Mouse (Mus musculus) G1E (cell line): ENCODE measurements at regions not wholly inside any gene's neighbourhood (a gene's known extent, or its start where the extent isn't known, plus 50 kb on each side); places are given as distances from the start of the nearest gene placed in this dataset.

Experiments used
- ATAC-seq: 2 replicates; pipeline ENCODE4 v1.8.0; 2016; ENCODE audit warnings: mild to moderate bottlenecking; ENCODE audit not compliant: insufficient number of reproducible peaks, poor library complexity, low FRiP score, severe bottlenecking; ENCODE audit errors: extremely low read depth
- DNase-seq: peaks from one replicate; pipeline ENCODE4 v3.0.0; 2012; ENCODE audit warnings: low spot score
- H3K27me3 ChIP-seq: 2 replicates; pipeline ENCODE4 v1.6.1; 2012; ENCODE audit warnings: mild to moderate bottlenecking, low read length, inconsistent platforms; ENCODE audit not compliant: insufficient read depth
- H3K36me3 ChIP-seq: replicated peaks from 2 replicates; pipeline ENCODE3; 2012; ENCODE audit warnings: mild to moderate bottlenecking, inconsistent platforms
- H3K4me1 ChIP-seq: 2 replicates; pipeline ENCODE4 v1.6.1; 2012; ENCODE audit warnings: low read depth, low read length, inconsistent platforms, mixed read lengths; ENCODE audit not compliant: insufficient read depth
- H3K4me3 ChIP-seq: 2 replicates; pipeline ENCODE4 v1.5.1; 2012; ENCODE audit warnings: low read depth, mild to moderate bottlenecking, inconsistent platforms, low read length, moderate library complexity, mixed read lengths
- H3K9me3 ChIP-seq: replicated peaks from 2 replicates; pipeline ENCODE4 v1.6.1; 2012; ENCODE audit warnings: inconsistent platforms
- CTCF ChIP-seq: IDR thresholded peaks from 2 replicates; pipeline ENCODE4 v1.5.1; 2012; ENCODE audit warnings: low read depth, low read length, inconsistent platforms, mixed read lengths
- GATA1 ChIP-seq: IDR thresholded peaks from 2 replicates; pipeline ENCODE4 v1.6.1; 2012; ENCODE audit warnings: borderline replicate concordance, low read length, inconsistent platforms, mixed read lengths
- GATA2 ChIP-seq: IDR thresholded peaks from 2 replicates; pipeline ENCODE4 v1.6.1; 2012; ENCODE audit warnings: low read depth, low read length, inconsistent platforms, borderline replicate concordance
- POLR2AphosphoS5 ChIP-seq: IDR thresholded peaks from 2 replicates; pipeline ENCODE4 v1.6.1; 2012; ENCODE audit warnings: low read depth, low read length, inconsistent platforms; ENCODE audit not compliant: insufficient replicate concordance
- TAL1 ChIP-seq: conservative IDR thresholded peaks from 2 replicates; pipeline ENCODE4 v1.6.1; 2012; ENCODE audit warnings: low read depth, low read length, inconsistent platforms, mixed read lengths

DNA sequence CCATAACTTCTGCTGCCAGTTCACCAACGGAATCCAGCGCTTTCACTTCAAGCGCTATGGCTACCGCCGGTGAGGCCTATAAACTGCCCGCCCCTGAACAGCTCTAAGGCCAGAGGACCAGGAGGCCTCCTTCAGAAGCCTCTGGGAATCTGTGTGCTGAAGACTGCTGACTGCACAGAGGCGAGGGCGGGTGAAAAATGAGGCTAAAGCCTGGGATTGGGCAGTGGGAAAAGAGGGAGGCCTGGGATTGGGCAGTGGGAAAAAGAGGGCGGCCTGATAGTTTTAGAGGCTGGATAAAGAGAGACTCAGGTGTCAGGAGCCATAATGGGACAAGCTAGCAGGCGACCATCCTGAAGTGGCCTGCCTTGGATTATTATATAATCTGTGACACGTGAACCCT is 80.8 kb downstream of the Plekhb2 start:
- TF ChIP-seq POLR2AphosphoS5 = no peak
- no peak for TF ChIP-seq CTCF
- no peak for TF ChIP-seq GATA2
- TF ChIP-seq TAL1 = no peak
- no peak for TF ChIP-seq GATA1
- Histone ChIP-seq H3K4me3 (no peak overlapping the region), H3K9me3 (no peaks in the 10 kb centered on the region), H3K36me3 (no peaks in the 10 kb centered on the region), H3K4me1 (no peaks in the 10 kb centered on the region), H3K27me3 (no peaks in the 10 kb centered on the region)
- ATAC-seq = no peak
- DNase-seq = no peak

DNA sequence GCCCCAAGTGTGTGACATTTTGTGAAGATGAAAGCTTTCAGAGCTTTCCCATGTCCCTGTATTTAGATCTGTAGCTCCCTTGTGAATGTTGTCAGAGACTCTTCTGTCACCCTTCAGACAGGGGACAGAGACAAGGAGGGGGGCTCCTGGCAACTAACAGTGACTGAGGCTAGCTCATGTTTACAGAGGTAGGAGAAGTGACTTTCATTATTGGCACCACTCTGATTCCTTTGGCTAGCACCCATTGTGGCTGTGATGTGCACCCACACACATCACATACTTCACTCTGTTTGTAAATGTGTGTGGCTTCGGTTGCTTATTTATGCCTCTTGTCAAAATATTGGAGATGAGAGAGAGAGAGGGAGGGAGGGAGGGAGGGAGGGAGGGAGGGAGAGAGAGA is 93.4 kb downstream of the Plekhb2 start:
- no peak for ATAC-seq
- no peaks in the 10 kb centered on the region for H3K36me3 ChIP-seq
- no peaks in the 10 kb centered on the region for H3K9me3 ChIP-seq
- TF ChIP-seq GATA2 (no peak), CTCF (no peak), GATA1 (no peak), POLR2AphosphoS5 (no peak), TAL1 (no peak)
- H3K4me3 ChIP-seq = no peak overlapping the region
- DNase-seq = no peak
- H3K4me1 ChIP-seq = no peaks in the 10 kb centered on the region
- H3K27me3 ChIP-seq = no peaks in the 10 kb centered on the region

DNA sequence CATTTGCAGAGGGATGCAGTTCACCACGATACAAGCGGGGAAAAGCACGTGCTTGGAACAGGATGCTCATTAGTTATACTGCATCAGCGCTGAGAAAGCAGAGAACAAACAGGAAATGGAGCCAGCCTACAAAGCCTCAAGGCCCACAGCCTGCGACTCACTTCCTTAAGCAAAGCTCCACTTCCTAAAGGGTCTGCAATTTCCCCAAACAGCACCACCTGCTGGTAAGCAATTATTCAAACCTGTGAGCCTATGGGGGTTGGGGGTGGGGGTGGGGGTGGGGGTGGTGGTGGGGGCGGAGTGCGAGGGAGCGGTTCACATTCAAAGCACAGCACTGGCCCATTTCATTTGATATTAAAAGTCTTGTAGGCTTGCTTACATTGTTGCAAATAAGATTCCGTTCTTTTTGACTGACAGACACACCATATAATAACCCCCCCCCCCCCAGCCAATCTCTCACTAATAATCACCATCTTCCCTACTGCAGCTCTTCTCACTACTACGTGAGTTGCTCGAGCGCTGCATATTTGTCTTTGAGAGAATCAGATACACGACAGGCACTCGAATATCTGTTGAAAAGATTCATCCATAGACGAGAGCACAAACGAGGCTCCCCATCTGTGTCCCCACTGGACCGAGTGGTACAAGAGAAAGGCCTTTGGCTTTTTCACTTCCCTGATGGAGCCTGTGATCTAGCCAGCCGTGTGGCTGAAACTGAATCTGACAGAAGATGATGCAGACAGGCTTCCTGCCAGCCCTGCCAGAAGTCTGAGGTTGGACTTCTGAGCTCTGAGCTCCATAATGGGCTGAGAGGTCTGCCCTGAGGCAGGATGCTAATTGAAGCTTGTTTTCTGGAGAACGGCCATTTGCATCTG is 112.1 kb downstream of the Plekhb2 start:
- H3K4me3 ChIP-seq = no peak overlapping the region
- TF ChIP-seq GATA1 = no peak
- TF ChIP-seq POLR2AphosphoS5 = no peak
- no peak for TF ChIP-seq GATA2
- no peak for TF ChIP-seq CTCF
- TF ChIP-seq TAL1 = no peak

DNA sequence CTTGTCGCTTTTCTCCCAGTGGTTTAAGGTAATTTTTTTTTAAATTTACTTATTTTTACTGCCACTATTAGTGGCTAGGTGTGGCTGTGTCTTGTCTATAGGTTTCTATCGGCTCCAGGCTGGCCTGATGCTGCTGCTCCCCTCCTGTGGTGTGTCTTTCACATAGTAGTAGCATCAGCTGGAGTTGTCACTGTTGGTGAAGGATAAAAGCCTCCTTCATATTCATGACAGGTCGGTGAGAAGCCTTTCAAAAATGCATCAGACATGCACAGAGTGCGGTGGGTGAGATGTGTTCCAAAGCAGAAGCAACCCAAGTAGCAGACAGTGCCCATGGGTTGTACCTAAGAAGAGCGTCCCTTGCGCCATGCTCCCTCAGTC is 112.7 kb downstream of the Plekhb2 start:
- Histone ChIP-seq H3K27me3 (no peaks in the 10 kb centered on the region; the same call in 1 of the 2 replicates), H3K4me3 (no peak overlapping the region), H3K9me3 (no peaks in the 10 kb centered on the region), H3K4me1 (no peaks in the 10 kb centered on the region), H3K36me3 (no peaks in the 10 kb centered on the region)
- ATAC-seq (no peak), DNase-seq (no peak)
- TF ChIP-seq GATA1 (no peak), GATA2 (no peak), TAL1 (no peak), CTCF (no peak), POLR2AphosphoS5 (no peak)

More for the DNA sequence above, 112.1 kb downstream of the Plekhb2 start:
- H3K36me3 ChIP-seq = no peaks in the 10 kb centered on the region
- DNase-seq = no peak
- H3K27me3 ChIP-seq = no peaks in the 10 kb centered on the region; the same call in 1 of the 2 replicates
- H3K4me1 ChIP-seq = no peaks in the 10 kb centered on the region
- no peak for ATAC-seq
- no peaks in the 10 kb centered on the region for H3K9me3 ChIP-seq

DNA sequence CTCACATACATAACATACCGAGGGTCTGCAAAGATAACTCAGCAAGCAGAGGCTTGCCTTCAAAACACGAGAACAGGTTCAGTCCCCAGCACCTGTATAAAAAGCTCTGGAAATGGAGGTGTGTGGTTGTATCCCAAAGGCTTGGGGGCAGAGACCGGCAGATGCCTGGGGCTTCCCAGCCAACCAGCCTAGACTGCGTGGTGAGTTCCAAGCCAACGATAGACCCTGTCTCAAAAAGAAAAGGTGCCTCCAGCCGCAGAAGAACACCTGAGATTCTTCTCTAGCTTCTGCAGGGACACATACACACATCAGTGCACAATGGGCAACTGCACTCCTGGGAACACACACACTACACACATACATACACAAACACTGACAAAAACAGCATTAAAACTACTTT is 125.0 kb downstream of the Plekhb2 start:
- DNase-seq (no peak), ATAC-seq (no peak)
- peaks cover 8% of the 10 kb centered on the region for H3K9me3 ChIP-seq
- no peak for TF ChIP-seq CTCF
- no peak overlapping the region for H3K4me3 ChIP-seq
- H3K27me3 ChIP-seq = no peaks in the 10 kb centered on the region
- no peaks in the 10 kb centered on the region for H3K4me1 ChIP-seq
- no peaks in the 10 kb centered on the region for H3K36me3 ChIP-seq

DNA sequence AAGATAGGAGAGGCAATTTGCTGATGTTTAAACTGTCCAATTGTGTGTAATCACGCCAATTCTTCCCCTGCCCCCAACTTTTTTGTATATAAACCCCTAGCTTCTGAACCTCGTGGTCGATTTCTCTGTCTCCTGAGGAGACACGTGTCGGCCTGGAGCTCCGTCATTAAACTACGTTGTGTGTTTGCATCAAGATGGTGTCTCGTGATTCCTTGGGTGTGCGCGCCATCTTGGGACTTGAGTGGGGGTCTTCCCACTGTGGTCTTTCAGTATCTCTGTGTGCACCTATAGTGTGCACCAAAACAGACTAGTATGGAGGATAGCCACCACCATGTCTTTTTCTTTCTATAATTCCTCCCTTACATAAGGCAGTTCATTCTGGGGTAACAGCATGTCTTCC is 128.4 kb downstream of the Plekhb2 start:
- peaks cover 8% of the 10 kb centered on the region for H3K9me3 ChIP-seq
- no peaks in the 10 kb centered on the region for H3K36me3 ChIP-seq
- H3K4me3 ChIP-seq = no peak overlapping the region
- H3K4me1 ChIP-seq = no peaks in the 10 kb centered on the region
- no peak for ATAC-seq
- no peaks in the 10 kb centered on the region for H3K27me3 ChIP-seq
- no peak for DNase-seq
- TF ChIP-seq GATA2 (no peak), GATA1 (no peak), TAL1 (no peak), POLR2AphosphoS5 (no peak), CTCF (no peak)
